Mouse (Mus musculus): ENCODE measurements at regions not wholly inside any gene's neighbourhood (a gene's known extent, or its start where the extent isn't known, plus 50 kb on each side); places are given as distances from the start of the nearest gene placed in this dataset.

GRCm38 (mm10) chr4:30776816-30777442 is 1187.0 kb upstream of the Map3k7 start:
- no peak for DNase-seq

DNA sequence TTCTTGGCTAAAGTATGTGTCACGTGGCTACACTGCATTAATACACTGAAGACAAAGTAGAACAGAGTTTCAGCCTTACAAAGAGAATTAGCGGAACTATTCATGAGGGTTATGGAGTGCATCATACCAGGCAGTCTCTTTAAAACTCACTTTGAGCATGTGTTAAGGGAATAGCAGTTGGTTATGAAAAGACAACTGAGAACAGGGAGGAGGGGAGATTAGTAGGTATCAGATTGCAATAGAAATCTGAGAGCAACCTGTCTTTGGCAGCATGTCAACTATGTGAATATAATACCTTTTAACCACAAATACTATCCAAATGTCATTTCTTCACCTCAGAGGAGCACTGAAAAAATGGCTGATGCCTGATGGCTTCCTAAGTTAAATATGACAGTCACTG is 1182.2 kb upstream of the Map3k7 start:
- DNase-seq = no peak

GRCm38 (mm10) chr4:30789976-30790657 is 1173.8 kb upstream of the Map3k7 start:
- no peak for DNase-seq

- no peak for DNase-seq
Observed at GRCm38 (mm10) chr4:30809798-30810197, 1154.1 kb upstream of the Map3k7 start.

DNA sequence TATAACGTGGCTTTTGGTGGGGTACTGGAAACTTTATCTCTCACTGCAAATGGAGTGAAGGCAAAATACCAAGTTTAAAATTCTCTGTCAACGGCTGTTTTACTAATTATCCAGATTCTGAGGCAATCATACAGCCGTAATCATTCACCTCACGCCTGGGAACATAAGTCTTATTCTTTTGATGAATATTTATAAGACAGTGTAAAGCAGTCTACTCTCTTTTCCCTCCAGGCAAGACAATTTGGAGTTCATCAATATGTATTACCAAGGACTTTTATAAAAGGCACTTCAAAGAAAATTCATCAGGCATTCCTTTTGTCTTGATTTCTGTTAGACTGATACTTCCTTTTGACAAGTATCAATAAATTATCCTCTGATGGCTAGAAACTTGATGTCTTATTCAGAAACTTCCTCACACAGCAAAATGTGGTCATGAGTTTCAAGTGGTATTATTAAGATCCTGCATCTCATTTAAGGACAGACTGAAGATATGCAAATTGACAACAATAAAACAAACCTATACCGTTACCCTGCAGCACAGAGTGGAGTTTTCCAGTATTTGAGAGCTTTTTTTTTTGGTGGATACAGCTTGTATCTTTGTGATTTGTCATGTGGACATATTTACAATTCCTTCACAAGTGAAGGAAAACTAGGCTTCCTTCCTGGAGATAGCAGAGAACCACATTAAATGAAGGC is 1108.4 kb upstream of the Map3k7 start:
- no peak for DNase-seq

- DNase-seq = no peak
Observed at GRCm38 (mm10) chr4:30904966-30905365, 1058.9 kb upstream of the Map3k7 start.

- no peak for DNase-seq
Observed at GRCm38 (mm10) chr4:30922944-30923343, 1041.0 kb upstream of the Map3k7 start.

- DNase-seq = no peak
Observed at GRCm38 (mm10) chr4:30932358-30932757, 1031.5 kb upstream of the Map3k7 start.

- peak; percentile 4 for DNase-seq
Observed at GRCm38 (mm10) chr4:30933030-30933987, 1030.6 kb upstream of the Map3k7 start.

DNA sequence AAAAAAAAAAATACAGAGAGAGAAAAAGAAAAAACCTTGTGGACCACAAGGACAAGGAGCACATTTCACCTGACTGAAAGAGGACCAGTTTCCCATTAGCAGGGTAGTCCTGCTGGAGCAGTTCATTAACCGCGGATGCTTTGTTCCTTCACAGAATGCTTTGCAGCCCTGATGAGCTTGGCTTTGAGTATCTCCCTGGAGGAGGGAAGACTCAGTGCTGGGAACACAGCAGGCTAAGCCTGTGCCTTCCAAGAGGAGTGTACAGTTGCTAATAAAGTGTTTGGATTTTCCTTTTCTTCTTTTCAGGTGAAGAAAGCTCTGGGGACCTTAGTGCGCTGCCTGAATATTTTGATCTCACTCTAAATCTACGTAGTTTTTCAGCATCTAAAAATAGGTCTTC is 980.3 kb upstream of the Map3k7 start:
- no peak for DNase-seq

DNA sequence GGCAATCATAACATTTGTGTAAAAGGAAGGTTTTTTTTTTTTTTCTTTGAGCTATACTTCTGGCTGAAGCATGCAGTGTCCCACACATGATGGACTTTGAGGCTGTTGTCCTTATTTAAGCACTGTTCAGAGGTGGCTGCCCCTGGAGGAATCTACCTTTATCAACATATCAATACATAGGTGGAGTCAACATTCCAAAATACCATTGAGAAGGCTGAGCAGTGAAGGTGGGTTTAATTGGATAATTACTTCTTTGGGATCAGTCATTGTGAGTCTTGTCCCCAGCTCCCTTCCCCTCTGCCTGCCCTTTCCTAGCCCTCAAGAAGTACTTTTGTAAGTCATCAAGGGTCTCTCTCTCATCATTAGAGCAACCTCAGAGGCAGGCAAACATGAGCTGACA is 951.9 kb upstream of the Map3k7 start:
- no peak for DNase-seq

GRCm38 (mm10) chr4:31052077-31052677 is 911.7 kb upstream of the Map3k7 start:
- DNase-seq = no peak

DNA sequence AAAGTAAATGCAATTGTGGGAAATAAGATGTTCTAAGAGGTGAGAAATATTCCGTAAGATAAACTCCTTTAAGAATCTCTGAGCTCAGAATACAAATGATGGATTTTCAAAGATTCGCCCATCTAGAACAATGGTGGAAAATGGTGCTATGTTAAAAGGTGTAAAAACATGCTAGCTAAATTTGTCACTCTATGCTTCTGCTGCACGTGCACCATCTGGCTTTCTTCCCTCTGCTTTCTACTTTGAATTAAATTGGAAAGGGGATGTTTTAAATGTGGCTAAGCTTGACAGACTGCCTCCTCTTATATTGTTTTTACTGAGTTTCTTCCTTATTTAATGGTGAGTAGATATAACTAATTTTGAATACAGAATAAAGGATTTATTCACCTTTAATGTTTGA is 887.7 kb upstream of the Map3k7 start:
- no peak for DNase-seq

- DNase-seq = no peak
Observed at GRCm38 (mm10) chr4:31121586-31121985, 842.3 kb upstream of the Map3k7 start.

DNA sequence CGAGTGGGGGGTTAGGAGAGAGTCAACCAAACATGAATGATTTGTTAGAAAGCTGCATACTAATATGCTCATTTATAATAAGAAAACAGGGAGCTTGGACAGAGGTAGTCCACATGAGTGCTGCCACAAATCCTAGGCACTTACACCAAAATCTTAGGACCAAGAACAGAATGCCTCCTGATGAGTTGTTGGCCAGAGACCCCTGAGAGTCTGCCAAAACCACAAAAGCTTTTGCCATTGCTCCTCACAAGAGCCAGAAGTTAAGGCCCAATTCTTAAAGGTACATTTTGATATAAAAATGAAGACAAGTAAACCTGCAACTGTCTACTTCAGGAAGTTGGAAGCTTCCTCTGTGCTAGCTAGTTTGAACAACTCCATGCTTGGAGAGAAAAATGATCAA is 820.7 kb upstream of the Map3k7 start:
- DNase-seq = no peak

DNA sequence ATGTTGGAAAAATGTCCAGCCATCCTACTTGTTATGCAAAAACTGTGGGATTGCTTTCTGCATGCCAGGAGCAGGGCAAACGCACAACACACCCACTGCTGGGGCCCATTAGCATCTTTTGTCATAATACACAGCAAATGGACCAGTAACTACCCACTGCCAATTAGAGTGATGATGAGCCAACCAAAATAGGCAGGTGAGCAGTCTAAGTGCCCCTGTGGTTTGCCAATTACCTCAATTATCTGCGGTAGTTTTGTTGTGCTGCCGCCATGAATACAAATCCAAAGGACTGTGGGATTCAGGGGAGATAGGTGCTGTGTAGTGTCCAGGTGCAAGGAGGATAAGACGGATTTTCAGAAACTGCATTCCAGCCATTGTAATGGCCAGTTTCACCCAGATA is 796.5 kb upstream of the Map3k7 start:
- no peak for DNase-seq

DNA sequence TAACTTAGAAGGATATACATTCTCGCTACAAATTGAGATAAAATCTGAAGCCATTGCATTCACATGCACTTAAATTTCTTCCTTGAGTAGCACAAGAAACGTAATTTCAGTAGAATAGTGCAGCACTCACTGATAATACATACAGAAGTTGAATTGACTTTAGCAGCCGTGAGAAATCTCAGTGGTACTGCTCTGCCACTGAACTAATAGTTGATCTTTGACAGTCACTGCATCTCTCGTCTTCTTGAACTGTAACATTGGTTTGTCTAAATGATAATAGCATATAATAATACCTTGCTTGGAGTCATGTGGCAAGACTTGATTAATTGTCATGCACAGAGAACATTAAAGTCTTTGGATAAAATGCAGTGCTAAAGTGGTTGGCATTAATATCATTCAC is 795.5 kb upstream of the Map3k7 start:
- DNase-seq = no peak

DNA sequence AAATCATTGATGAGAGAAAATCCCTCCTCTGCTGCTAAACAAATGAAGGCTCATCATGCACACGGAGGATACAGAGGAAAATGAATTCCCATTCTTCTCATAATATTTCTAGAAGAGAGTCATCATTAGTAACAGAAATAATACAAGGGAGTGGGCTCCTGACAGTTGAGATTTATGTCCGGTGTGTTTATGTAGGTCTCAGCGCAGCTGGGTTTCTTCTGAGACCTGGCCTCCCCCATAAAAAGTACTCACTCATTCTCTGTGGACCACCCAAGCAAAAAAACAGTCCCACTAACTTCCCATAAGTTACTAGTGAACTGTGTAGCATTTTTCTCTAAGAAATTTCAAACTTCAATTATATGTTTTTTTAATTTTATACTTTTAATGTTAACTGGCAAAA is 792.7 kb upstream of the Map3k7 start:
- no peak for DNase-seq

DNA sequence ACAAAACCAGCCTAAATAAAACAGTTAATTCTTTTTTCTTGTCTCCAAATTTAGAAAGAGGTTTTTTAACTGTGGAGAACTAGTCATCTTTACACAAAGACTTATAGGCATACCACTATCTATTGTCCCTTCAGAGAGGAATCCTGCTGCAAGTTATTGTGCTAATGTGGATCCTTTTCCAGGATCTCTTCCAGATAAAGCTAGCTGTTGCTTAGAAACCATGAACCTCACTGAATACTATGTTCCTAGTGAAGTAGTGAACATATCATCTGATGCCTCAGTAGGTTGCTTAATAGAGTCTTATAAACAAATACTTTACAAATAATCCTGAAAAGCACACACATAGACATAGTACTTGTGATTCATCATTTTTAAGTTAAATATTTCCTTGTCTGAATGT is 766.0 kb upstream of the Map3k7 start:
- no peak for DNase-seq

- DNase-seq = no peak
Observed at GRCm38 (mm10) chr4:31203286-31203685, 760.6 kb upstream of the Map3k7 start.

- no peak for DNase-seq
Observed at GRCm38 (mm10) chr4:31205332-31205970, 758.4 kb upstream of the Map3k7 start.

GRCm38 (mm10) chr4:31225741-31226140 is 738.2 kb upstream of the Map3k7 start:
- DNase-seq = no peak
